Mouse (Mus musculus) testis, adult 2 months (tissue): ENCODE measurements around the gene Ccdc40.

Source experiments
- CTCF ChIP-seq: fragments of 200-500 bp; IDR thresholded peaks from 2 replicates; pipeline ENCODE4 v1.5.1; 2012; ENCODE audit warnings: low read depth, mild to moderate bottlenecking, inconsistent platforms, low read length, moderate library complexity; ENCODE audit not compliant: control insufficient read depth, insufficient read depth, insufficient replicate concordance
- POLR2A ChIP-seq: fragments of 200-500 bp; IDR thresholded peaks from 2 replicates; pipeline ENCODE4 v1.6.1; 2012; ENCODE audit warnings: low read depth, mild to moderate bottlenecking, inconsistent platforms, low read length, moderate library complexity; ENCODE audit not compliant: control insufficient read depth

- TF ChIP-seq POLR2A (no peak), CTCF (peak; percentile 69; the same call in 1 of the 2 replicates)
These were observed 41.2 kb upstream of the Ccdc40 start for GRCm38 (mm10) chr11:119186989-119187799.
